Mouse (Mus musculus) right cerebral cortex, postnatal 14 days (tissue): ENCODE measurements around the gene Hmg20b.

Source experiments
- DNase-seq: peaks from one replicate; pipeline ENCODE4 v3.0.0; 2022

Gene Hmg20b

DNA sequence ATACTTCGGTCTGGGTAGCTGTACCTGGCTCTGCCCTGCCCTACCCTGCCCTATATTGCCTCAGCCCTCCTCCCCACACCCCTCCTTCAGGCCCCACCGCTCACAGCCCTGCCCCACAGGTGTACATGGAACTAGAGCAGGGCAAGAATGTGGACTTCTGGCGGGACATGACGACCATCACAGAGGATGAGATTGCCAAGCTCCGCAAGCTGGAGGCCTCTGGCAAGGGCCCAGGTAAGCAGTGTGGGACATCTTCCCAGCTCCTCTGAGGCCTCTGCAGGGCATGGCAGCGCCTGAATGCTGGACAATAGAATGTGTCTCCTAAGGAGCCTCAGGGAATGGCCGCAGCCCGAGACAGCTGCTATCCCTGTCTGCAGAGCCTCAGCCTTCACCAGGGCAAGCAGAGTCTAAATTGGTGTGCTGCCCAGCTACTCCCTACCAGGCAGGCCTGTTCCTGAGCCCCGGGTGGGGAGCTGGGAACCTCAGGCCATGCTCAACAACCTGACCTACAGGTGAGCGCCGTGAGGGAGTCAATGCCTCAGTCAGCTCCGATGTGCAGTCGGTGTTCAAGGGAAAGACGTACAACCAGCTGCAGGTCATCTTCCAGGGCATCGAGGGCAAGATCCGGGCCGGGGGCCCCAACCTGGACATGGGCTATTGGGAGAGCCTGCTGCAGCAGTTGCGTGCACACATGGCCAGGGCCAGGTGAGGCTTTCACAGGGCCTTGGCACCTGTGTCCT lies 26.3 kb downstream of the Hmg20b start:
- no peak for DNase-seq

DNA sequence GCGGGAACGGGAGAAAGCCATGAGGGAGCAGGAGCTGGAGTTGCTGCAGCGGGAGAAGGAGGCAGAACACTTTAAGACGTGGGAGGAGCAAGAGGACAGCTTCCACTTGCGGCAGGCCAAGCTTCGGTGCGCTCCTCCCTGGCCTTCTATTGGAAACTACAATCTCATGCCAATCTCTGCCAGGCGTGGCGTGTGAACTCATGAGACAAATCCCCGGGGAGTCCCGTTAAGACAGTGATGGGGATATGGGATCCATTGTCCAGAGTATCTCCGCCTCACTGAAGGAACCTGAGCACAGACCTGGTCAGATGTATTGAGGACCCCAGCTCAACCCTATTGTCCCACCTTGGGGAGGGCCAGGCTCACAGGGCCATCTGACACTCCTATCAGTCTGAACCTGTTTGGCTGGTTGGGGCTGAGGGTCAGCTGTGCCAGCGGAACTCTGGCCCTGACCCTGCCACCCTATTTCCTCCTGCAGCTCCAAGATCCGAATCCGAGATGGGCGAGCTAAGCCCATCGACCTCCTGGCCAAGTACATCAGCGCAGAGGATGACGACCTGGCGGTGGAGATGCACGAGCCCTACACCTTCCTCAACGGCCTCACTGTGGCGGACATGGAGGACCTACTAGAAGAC lies 27.0 kb downstream of the Hmg20b start:
- no peak for DNase-seq

DNA sequence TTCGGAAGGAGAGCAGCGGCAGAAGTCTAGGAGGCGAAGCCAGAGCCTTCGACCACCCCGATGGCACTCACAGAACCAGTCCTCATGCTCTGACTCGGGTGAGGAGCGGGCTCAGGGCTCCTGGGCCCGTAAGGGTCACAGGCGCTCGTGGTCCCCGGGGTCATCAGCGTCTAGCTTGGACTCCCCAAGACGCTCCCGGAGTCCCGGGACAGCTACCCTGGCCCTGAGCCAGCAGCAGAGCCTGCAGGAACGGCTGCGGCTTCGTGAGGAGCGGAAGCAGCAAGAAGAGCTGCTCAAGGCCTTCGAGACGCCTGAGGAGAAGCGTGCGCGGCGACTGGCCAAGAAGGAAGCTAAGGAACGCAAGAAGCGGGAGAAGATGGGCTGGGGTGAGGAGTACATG lies 27.8 kb downstream of the Hmg20b start:
- no peak for DNase-seq

DNA sequence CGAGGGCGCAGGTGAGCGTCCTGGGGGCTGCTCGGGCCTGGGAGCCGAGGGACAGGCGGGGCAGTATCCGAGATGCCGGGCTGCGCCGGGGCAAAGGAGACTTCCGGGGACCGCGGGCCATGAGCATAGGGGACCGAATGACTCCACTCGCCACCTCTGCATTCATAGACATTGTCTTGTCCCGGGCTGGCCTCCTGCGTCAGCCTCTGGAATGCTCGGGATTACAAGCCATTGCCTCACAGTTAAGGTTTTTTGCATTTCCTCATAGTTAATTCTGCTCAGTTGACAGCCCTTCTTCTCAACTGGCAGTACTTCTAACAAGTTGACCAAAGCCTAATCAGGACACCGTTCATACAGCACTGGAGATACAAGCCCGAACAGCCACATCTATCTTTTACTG lies 28.8 kb downstream of the Hmg20b start:
- no peak for DNase-seq

DNA sequence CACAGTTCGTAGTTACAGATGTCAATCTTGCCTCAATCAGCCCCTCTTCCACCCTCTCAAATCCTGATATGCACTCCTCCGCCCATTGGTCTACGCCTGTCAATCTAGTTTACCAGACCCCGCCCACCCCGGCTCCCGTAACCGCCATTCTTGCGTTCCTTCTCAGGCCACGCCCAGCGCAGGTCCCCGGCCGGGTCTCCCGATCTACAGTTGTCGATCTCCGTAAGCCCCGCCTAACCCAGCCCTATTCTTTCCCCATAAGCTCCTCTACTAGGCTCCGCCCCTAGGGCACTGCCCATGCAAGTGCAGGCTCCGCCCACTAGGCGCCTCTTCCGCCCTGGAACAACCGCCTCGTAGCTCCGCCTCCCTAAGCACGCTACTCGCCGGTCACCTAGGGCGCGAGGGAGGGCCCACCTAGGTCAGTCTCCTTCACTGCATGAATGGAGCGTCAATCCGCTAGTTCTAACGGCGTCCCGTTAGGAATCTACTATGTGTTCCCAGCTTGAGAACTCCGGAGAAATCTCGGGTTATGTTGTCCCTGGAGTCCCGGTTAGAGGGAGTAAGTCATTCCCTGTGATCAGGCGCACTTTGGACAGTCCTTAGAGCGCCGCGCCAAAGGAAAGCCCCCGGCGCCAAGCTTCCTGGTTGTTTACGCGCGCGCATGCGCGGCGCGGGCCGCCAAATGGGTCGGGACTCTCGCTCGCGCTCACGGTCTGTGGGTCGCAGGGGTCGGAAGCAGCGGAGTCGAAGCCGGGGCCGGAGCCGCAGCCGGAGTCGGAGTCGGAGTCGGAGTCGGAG lies 29.5 kb downstream of the Hmg20b start, which contains the start of gene Cactin:
TSS of gene Cactin (plus strand) at position 554 of the 798 bp plus-strand sequence.
- DNase-seq: peak; percentile 99

DNA sequence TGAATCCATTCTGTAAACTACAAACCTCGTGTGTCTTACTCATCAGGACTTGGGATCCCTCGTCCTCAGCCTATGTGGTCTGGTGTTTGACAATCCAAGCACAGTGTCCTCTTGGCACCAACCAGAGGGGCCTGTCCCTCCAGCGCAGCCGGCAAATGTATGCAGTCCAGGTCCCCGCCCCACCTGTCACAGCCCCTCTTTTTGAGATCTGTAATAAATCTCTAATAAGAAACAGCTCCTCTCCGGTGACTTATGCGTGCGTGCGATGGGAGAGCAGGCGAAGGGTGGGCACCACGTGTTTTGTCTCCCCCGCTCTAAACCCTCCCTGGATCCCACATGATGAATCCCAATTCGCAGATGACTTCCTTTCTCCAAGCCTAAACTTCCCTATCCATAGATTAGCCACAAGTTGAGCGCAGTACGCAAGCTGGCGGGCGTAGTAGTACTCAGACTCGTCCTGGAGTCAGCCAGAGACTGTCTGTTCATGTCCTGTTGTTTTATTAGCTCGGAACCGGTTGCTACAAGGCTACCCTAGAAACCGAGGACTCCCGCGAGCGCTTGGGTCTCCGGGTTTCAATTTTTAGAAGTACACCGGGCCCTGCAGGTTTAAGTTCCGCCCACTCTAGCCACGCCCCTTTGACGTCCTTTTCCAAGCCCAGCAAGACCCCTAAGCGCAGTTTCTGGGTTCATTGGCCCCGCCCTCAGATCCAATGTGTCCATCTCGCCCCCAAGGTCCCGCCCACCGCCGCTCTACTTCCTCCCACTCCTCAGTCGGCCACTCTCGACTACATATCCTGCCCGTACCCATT lies 30.3 kb downstream of the Hmg20b start:
- no peak for DNase-seq

DNA sequence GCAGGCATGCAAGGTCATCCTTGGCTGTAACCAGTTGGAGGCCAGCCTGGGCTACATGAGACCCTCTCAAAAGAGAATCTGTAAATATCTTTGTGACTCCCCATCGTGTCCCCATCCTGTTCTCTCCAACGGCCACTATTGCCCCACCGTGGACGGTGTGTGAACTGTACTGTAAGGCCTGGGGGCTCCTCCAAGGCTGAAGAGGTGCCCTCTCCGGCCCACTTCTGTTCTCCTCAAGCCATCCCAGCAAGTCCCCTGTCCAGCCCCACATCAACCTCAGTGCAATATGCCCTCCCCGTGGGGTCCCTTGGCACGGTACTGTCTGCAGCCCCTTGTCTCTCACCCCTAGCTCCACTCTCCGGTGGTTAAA lies 31.0 kb downstream of the Hmg20b start:
- DNase-seq: no peak

DNA sequence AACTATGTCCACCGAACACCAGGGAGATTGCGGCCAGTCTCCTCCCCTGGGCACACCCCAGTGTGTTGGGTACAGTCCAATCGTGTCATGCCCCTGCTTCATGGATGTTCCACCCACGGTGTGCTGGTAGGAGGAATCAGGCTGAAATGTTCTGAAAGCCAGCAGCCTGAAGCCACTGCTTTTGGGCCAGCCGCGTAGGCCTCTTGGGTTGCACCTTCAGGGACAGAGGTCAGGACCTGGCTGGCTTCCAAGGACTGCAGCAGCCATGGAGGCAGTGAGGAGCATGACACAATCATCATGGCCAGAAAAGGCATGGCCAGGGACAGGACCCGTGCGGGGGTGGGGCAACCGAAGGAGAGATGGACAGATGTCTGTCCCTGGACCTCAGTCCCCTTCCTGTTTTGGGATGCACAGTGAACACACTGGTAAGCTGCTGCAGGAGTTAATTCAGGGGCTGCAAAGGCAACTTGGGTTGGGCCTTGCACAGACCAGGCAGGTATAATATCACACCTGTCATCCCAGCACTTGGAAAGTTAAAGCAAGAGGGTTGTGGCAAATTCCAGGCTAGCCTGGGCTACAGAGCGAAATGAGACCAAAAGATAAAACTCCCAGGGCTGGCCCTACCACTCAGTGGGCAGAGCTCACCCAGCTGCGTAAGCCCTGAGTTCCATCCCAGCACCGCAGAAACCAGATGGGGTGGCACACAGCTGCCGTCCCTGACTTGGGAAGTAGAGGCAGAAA lies 31.5 kb downstream of the Hmg20b start:
- peak; percentile 52 for DNase-seq

DNA sequence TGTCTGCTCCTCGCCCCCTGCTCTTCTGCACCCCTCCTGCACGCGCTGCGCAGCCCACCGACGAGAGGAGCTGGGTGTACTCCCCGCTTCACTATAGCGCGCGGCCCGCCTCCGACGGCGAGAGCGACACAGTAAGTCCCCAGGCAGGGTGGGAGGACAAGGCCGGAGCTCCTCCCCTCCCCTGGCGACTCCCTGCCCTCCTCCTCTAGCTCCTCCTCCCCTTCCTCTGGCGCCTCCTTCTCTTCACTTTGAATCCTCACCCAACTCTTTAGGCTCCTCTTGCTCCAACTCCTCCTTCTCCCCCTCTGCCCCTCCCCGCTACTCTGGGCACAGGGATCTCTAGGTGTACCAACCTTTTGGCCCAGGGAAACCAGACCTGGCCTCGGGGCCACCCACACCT lies 33.0 kb downstream of the Hmg20b start:
- no peak for DNase-seq

DNA sequence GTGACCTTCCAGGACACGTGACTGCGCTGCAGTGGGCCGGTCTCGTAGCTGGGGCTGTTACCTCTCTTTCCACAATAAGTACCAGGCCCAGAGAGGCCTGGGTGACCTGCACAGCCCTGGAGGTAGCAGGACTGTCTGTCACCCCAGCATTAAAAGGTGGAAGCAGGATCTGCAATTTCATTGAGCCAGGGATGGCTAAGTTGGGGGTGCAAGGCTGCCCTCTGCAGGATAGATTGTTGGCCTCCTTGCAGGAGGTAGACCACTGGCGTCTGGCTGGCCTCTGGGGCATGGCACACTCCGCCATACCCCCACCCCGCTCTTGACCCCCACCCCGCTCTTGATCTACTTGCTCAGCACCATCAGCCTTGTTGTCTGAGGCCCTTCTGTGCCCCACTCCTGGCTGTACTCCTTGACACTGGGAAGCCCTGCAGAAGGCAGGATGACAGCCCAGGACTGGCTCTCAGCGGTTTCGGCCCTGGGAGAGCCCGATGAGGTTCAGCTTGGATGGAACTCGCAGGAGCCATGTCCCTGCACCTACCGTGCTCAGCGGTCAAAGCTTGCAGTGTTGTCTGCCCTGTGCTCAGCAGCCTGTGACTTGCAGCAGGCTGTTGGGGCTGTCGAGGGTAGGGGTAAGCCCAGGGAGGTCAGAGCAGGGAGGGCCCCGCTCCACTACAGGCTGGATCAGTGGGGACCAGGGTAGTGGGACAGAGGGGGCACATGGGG lies 33.8 kb downstream of the Hmg20b start:
- no peak for DNase-seq

DNA sequence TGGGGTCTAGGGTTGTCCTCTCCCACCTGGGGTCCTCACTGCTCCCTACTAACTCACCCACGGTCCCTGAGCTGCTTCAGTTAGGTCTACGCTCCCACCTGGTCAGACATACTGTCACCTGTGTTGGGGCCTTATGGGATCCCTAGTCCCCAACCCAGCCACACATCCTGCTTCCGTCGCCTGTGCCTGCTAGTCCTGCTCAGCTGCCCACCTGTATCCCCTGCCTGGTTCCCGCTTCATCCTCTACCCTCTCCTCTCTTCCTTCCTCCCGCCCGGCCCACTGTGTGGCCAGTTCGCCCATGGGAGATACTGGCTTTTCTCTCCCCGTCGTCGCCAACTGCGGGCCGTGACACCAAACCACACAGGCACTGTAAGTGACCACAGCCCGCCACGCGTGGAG lies 34.7 kb downstream of the Hmg20b start:
- DNase-seq: no peak

DNA sequence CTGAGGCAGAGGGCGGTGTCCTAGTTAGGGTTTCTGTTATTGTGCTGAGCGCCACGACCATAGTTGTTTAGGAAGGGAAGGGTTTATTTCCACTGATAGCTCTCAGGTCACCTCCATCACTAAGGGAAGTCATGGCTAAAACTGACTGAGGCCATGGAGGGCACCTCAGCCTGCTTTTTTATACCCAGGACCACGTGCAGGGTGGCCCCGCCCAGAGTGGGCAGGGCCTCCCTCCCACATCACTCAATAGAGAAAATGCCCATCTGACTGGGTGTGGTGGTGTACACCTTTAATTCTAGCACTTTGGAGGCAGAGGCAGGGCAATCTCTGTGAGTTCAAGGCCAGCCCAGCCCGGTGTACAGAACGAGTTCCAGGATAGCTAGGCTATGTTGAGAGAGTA lies 36.1 kb downstream of the Hmg20b start:
- DNase-seq: no peak

DNA sequence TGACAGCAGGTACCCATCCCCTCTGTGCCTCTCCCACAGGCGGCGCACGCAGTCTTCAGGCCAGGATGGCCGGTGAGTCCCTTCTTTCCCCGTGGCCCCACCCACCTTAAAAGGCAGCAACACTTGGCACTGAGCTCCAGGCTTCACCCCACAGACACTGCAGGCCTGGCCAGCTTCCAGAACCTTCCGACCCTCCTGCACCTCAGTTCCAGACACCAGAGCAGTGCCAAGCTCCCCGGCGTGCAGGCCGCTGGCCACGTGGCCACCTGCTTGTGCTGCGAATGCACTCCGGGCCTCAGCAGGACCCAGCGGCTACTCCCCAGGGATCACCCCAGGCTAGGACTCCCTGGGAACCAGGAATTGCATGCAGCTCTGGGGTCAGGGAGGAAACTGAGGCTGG lies 36.7 kb downstream of the Hmg20b start:
- no peak for DNase-seq

DNA sequence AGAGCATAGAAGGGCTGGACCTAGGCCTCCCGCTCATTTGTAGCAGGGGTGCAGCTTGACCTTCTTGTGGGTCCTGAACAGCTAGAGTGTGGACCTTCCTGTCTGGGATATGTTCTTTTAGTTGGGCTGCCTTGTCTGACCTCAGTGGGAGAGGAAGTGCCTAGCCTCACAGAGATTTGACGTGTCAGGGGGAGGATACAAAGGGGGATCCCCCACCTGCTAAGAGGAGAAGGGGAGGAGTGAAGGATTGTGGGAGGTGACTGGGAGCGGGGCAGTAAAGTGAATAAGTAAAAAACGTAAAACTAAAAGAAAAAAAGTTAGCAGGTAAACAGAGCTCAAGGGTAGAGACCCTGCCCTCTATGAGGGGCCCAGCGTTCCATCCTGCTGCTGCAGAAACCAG lies 40.7 kb downstream of the Hmg20b start:
- DNase-seq: no peak

DNA sequence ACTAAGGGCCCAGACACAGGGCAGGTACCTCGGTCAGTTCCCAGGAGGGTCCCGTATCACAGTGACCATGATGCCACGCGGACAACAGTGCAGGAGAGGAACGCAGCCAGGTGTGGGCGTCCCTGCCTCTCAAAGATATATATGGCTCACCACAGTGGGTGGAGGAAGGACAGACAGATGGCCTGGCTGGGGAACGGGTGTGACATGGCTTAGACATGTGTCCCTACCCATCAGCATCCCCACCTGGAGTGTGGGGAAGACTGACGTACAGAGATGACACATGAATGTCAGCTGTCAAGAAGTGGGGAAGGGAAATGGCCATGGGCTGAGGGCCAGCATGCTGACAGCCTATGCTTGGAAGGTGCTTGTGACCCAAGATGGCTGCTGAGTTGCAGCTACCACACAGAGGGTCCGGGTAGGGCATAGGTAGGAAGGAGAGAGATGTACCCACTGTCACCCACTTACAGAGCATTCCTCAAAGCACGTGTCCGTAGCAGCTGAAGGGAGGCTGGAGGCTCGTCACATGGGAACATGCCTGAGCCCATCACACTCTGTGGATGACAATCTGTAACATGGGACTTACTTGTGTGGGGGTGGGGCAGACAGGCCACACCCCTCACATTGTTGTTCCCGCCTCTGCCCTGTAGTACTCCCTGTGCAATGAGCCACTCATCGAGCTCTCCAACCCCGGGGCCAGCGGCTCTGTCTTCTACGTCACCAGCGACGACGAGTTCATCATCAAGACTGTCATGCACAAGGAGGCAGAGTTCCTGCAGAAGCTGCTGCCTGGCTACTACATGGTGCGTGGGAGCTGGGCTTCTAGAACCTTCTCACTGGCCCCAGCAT lies 43.2 kb downstream of the Hmg20b start:
- no peak for DNase-seq

DNA sequence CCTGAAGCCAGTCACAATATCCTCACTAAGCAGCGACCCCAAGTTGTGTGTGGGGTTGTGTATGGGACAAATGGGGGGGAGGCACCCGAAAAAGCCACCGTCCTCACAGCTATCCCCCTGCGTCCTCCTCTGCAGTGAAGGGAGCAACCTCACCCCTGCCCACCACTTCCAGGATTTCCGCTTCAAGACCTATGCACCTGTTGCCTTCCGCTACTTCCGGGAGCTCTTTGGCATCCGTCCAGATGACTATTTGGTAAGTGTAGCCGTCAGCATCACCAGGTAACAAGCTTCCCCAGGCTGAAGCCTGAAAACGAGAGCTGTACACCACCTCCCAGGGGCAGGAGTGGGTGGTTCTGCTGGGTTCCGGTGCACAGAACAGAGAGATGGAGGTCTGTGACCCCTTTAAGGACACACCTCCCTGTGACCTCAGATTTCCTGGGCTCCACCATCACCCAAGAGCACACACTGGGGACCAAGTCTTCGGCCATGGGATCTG lies 44.1 kb downstream of the Hmg20b start:
- no peak for DNase-seq

DNA sequence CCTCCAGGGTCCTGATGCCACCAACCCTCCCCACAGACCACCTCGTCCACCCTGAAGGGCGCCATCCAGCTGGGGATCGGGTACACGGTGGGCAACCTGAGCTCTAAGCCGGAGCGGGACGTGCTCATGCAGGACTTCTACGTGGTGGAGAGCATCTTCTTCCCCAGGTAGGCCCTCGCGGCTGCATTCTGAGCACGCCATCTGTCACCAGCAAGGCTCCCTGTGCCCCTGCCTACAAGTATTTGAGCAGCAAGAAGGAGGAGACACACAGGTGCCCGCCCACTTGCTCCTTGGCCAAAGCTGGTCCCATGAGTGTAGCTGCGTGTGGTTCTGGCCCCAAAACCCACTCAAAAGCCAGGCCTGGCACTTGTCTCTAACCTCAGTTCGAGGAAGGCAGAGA lies 44.6 kb downstream of the Hmg20b start:
- no peak for DNase-seq

DNA sequence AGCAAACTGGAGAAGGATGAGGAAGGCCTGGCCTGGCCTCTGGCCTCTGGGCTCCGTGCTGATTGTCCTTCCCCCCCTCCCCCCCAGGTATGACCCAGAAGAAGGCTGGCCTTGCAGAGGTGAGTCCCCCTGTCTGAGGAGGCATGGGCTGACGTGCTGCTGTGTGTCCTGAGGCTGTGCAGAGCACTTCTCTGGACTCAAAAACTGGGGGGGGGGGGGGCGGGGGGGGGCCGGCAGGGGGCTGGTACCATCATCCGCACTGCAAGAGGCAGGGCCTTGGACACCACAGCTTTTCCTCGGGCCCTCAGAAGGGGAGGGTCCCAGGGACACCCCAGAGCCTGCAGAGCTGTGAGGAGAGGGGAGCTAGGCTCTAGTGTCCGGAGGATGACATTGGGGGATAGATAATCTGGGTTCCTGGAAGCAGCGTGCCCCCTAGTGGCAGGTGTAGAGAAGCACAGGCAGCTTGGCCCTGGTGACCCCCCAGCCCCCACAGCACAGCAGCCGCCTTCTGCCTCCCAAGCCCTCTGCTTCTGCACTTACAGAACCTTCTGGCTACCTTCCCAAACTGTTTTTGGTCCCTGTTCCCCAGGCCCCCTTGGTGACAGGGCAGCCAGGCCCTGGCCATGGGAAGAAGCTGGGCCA lies 45.6 kb downstream of the Hmg20b start:
- no peak for DNase-seq

DNA sequence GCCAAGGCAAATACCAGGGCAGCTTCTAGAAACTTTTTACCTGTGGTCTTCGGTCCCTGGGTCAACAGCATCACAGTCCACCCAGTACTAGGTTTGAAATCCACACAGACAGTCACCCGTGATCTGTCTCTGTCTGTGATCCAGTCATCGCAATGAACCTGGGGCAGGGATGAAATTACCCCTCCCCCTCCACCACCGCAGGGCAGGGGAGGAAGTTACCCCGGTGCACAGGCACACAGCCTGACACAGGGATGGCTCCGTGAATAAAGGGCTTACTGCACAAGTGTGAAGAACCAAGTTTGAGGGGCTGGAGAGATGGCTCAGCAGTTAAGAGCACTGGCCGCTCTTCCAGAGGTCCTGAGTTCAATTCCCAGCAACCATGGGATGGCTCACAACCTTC lies 46.5 kb downstream of the Hmg20b start:
- no peak for DNase-seq

DNA sequence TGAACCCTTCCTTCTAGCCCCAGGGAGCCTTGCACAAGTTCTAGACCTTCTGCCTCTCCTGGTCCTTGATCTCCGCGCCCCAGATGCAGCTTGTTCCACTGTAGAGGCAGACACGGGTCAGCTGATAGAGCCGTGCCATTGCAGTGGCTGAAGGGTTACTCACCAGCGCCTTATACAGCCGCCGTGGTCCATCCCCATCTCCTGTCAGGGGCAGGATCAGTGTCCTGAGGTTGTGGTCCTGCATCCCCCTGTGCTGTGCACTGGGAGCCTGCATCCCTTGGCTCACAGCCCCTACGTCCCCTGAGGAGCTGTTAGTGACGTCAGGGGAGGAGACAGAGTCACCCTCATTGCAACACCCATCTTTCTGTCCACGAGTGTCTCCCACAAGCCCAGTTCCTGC lies 47.0 kb downstream of the Hmg20b start:
- no peak for DNase-seq
